Mouse (Mus musculus) CH12.LX (cell line): ENCODE measurements around the gene Guca1b. TPM values are rescaled to one million over a fixed set of nuclear protein-coding genes. Genes with fewer than 3 reads are reported as not detected.

Experiments used
- DNase-seq: peaks from one replicate; pipeline ENCODE4 v3.0.0-alpha.2; 2013; ENCODE audit errors: extremely low read depth
- H3K27ac ChIP-seq: 2 replicates; pipeline ENCODE4 v1.5.1; 2012; ENCODE audit warnings: low read depth, mild to moderate bottlenecking, control low read depth, moderate library complexity; ENCODE audit not compliant: insufficient read depth
- H3K27me3 ChIP-seq: replicated peaks from 2 replicates; pipeline ENCODE3; 2012; ENCODE audit warnings: inconsistent platforms
- H3K36me3 ChIP-seq, 2 experiments: replicated peaks in 1 of 2; 2 replicates each; pipeline versions ENCODE3 to v1.6.1; 2012; ENCODE audit warnings: inconsistent platforms in 1 of 2, low read length in 1 of 2, mild to moderate bottlenecking in 1 of 2, mixed read lengths in 1 of 2, moderate library complexity in 1 of 2; ENCODE audit not compliant: control insufficient read depth in 1 of 2, insufficient read depth in 1 of 2
- H3K4me1 ChIP-seq, 2 experiments: 2 replicates each; pipeline ENCODE4 v1.6.1; 2012; ENCODE audit warnings: inconsistent platforms in 1 of 2, moderate library complexity in 1 of 2; ENCODE audit not compliant: insufficient read depth in 2 of 2, control insufficient read depth in 1 of 2
- H3K4me2 ChIP-seq: 2 replicates; pipeline ENCODE4 v1.6.1; 2012; ENCODE audit warnings: low read depth, mild to moderate bottlenecking, control low read depth; ENCODE audit not compliant: poor library complexity, insufficient read depth, severe bottlenecking
- H3K4me3 ChIP-seq, 3 experiments: fragments of 150-350 bp in 1 of 3; sonication (generic) in 1 of 3; replicated peaks in 1 of 3; 2 replicates each; pipeline versions ENCODE3 to v1.5.1; 2011 to 2012; ENCODE audit warnings: low read depth in 2 of 3, low read length in 2 of 3, mild to moderate bottlenecking in 2 of 3, moderate library complexity in 2 of 3, control low read depth in 1 of 3, improper control_type of control experiment in 1 of 3, inconsistent platforms in 1 of 3, mixed read lengths in 1 of 3; ENCODE audit not compliant: poor library complexity in 1 of 3
- H3K79me2 ChIP-seq: replicated peaks from 2 replicates; pipeline ENCODE4 v1.6.1; 2012; ENCODE audit warnings: mild to moderate bottlenecking, moderate library complexity; ENCODE audit not compliant: control insufficient read depth, poor library complexity, insufficient read depth, severe bottlenecking; ENCODE audit errors: extremely low read depth
- H3K9ac ChIP-seq: 2 replicates; pipeline ENCODE4 v1.6.1; 2012; ENCODE audit warnings: low read depth, mild to moderate bottlenecking, control low read depth, moderate library complexity; ENCODE audit not compliant: insufficient read depth
- H3K9me3 ChIP-seq: replicated peaks from 2 replicates; pipeline ENCODE3; 2012; ENCODE audit warnings: low read length, inconsistent platforms, mixed read lengths
- CHD1 ChIP-seq: IDR thresholded peaks from 2 replicates; pipeline ENCODE4 v1.6.1; 2012; ENCODE audit warnings: low read depth, low read length, improper control_type of control experiment, inconsistent platforms
- E2F4 ChIP-seq: IDR thresholded peaks from 2 replicates; pipeline ENCODE4 v1.6.1; 2011; ENCODE audit warnings: low read depth, low read length, improper control_type of control experiment; ENCODE audit not compliant: insufficient replicate concordance
- ELF1 ChIP-seq: IDR thresholded peaks from 2 replicates; pipeline ENCODE4 v1.6.1; 2014; ENCODE audit warnings: low read depth, mild to moderate bottlenecking, inconsistent platforms, low read length, improper control_type of control experiment
- EP300 ChIP-seq: IDR thresholded peaks from 2 replicates; pipeline ENCODE4 v1.6.1; 2011; ENCODE audit warnings: low read length, improper control_type of control experiment
- ETS1 ChIP-seq: conservative IDR thresholded peaks from 2 replicates; pipeline ENCODE4 v1.6.1; 2012; ENCODE audit warnings: low read depth, mild to moderate bottlenecking, inconsistent platforms, low read length, improper control_type of control experiment, moderate library complexity
- JUN ChIP-seq: IDR thresholded peaks from 2 replicates; pipeline ENCODE4 v1.6.1; 2011; ENCODE audit warnings: low read depth, mild to moderate bottlenecking, low read length, improper control_type of control experiment, moderate library complexity; ENCODE audit not compliant: insufficient read depth
- JUND ChIP-seq: conservative IDR thresholded peaks from 2 replicates; pipeline ENCODE4 v1.6.1; 2011; ENCODE audit warnings: low read depth, low read length, improper control_type of control experiment
- MAFK ChIP-seq: IDR thresholded peaks from 2 replicates; pipeline ENCODE4 v1.6.1; 2011; ENCODE audit warnings: low read length, improper control_type of control experiment; ENCODE audit not compliant: insufficient replicate concordance
- MAX ChIP-seq: IDR thresholded peaks from 2 replicates; pipeline ENCODE4 v1.6.1; 2011; ENCODE audit warnings: low read length, improper control_type of control experiment
- MEF2A ChIP-seq: IDR thresholded peaks from 2 replicates; pipeline ENCODE4 v1.6.1; 2014; ENCODE audit warnings: low read depth, mild to moderate bottlenecking, inconsistent platforms, low read length, improper control_type of control experiment, borderline replicate concordance
- MXI1 ChIP-seq: IDR thresholded peaks from 2 replicates; pipeline ENCODE4 v1.6.1; 2011; ENCODE audit warnings: mild to moderate bottlenecking, low read depth, low read length, improper control_type of control experiment
- NRF1 ChIP-seq: IDR thresholded peaks from 2 replicates; pipeline ENCODE4 v1.6.1; 2014; ENCODE audit warnings: low read depth, mild to moderate bottlenecking, inconsistent platforms, low read length, improper control_type of control experiment, moderate library complexity
- PAX5 ChIP-seq: IDR thresholded peaks from 2 replicates; pipeline ENCODE4 v1.6.1; 2012; ENCODE audit warnings: low read length, inconsistent platforms, mixed read lengths
- POLR2A ChIP-seq: IDR thresholded peaks from 2 replicates; pipeline ENCODE4 v1.6.1; 2011; ENCODE audit warnings: low read depth, mild to moderate bottlenecking, improper control_type of control experiment, low read length
- POLR2AphosphoS2 ChIP-seq: IDR thresholded peaks from 2 replicates; pipeline ENCODE4 v1.6.1; 2011; ENCODE audit warnings: low read depth, low read length, improper control_type of control experiment
- RAD21 ChIP-seq: IDR thresholded peaks from 2 replicates; pipeline ENCODE4 v1.6.1; 2011; ENCODE audit warnings: low read depth, mild to moderate bottlenecking, low read length, improper control_type of control experiment, moderate library complexity
- TBP ChIP-seq: conservative IDR thresholded peaks from 2 replicates; pipeline ENCODE4 v1.6.1; 2011; ENCODE audit warnings: low read depth, low read length, improper control_type of control experiment
- UBTF ChIP-seq: IDR thresholded peaks from 2 replicates; pipeline ENCODE4 v1.6.1; 2012; ENCODE audit warnings: low read depth, mild to moderate bottlenecking, inconsistent platforms, low read length, improper control_type of control experiment, moderate library complexity
- USF1 ChIP-seq: IDR thresholded peaks from 2 replicates; pipeline ENCODE4 v1.6.1; 2014; ENCODE audit warnings: low read depth, mild to moderate bottlenecking, inconsistent platforms, low read length, improper control_type of control experiment
- USF2 ChIP-seq: conservative IDR thresholded peaks from 2 replicates; pipeline ENCODE4 v1.6.1; 2011; ENCODE audit warnings: low read depth, low read length, improper control_type of control experiment
- ZC3H11A ChIP-seq: IDR thresholded peaks from 2 replicates; pipeline ENCODE4 v1.6.1; 2012; ENCODE audit warnings: low read depth, mild to moderate bottlenecking, inconsistent platforms, low read length, improper control_type of control experiment
- dilution Hi-C: fragments of 300-500 bp; cut with MboI; formaldehyde crosslinking; loops from 2 replicates; pipeline ENCODE4 v1.14.3; 2020; ENCODE audit warnings: low sequenced_read_pairs; ENCODE audit not compliant: extremely low pct_unique_long_range_greater_than_20kb, extremely low pct_ligation_motif_present
- in situ Hi-C: fragments of 300-500 bp; cut with MboI; formaldehyde crosslinking; loops from 3 replicates; pipeline ENCODE4 v1.14.3; 2019; ENCODE audit warnings: low sequenced_read_pairs, low pct_ligation_motif_present, low pct_unique_long_range_greater_than_20kb, mixed read lengths
- polyA plus RNA-seq: library from polyadenylated mRNA; unstranded; fragments of >175 nt; gene quantifications from 2 replicates; pipeline ENCODE4 v1.2.1, GENCODE M21; 2012; ENCODE audit warnings: low read depth; ENCODE audit not compliant: insufficient read length
- total RNA-seq, 2 experiments: library from RNA; depleted of rRNA; stranded (reverse); fragments of 300-350 nt in 1 of 2; fragments of >200 nt in 1 of 2; gene quantifications; 2 replicates each; pipeline ENCODE4 v1.2.3; 2012 to 2014

Guca1b gene
- total and polyA plus RNA-seq, 3 experiments, result 0.59 to 1.6 (median 0.62) TPM

- Histone ChIP-seq H3K4me3 (no peak overlapping the region), H3K27ac (no peak overlapping the region), H3K79me2 (no peaks in the 10 kb centered on the region), H3K4me2 (no peak overlapping the region), H3K27me3 (peaks cover 33% of the 10 kb centered on the region), H3K9me3 (no peaks in the 10 kb centered on the region), H3K36me3 (no peaks in the 10 kb centered on the region), H3K4me1 (peaks cover 3 to 16% of the 10 kb centered on the region in 2 experiments; a peak in 3 of 4 replicates), H3K9ac (no peak overlapping the region)
- dilution Hi-C loops, result no loop called here
- in situ Hi-C loops, result loop anchor here (25.0 kb wide), 1 partner anchor 213 kb away; the partner anchor contains the start of genes Bysl, Gm20517 and Med20
- DNase-seq, result no peak
- TF ChIP-seq JUND (no peak), E2F4 (no peak), TBP (no peak), CHD1 (no peak), MEF2A (no peak), MAX (no peak)
Observed at GRCm38 (mm10) chr17:47399091-47399490, 13.9 kb downstream of the Guca1b start.

- H3K4me2 ChIP-seq, result no peak within 1 kb of the TSS
- no peak within 1 kb of the TSS for H3K4me3 ChIP-seq
- H3K9me3 ChIP-seq, result no peaks in the 10 kb centered on the region
- H3K36me3 ChIP-seq, result no peaks in the 10 kb centered on the region
- H3K27ac ChIP-seq, result no peak within 1 kb of the TSS
- no peak for DNase-seq
- no peak for TF ChIP-seq MEF2A
- no peak for TF ChIP-seq ETS1
- TF ChIP-seq ELF1, result no peak
- no peak for TF ChIP-seq E2F4
- TF ChIP-seq JUN, result no peak
- no peak for TF ChIP-seq POLR2AphosphoS2
- no peak for TF ChIP-seq MAFK
- TF ChIP-seq POLR2A, result no peak
- TF ChIP-seq NRF1, result no peak
- no peak for TF ChIP-seq ZC3H11A
- no peak for TF ChIP-seq USF1
- no peak for TF ChIP-seq MXI1
- TF ChIP-seq RAD21, result no peak
- TF ChIP-seq PAX5, result no peak
- no peak for TF ChIP-seq TBP
- TF ChIP-seq UBTF, result no peak
- TF ChIP-seq USF2, result no peak
- TF ChIP-seq EP300, result no peak
- TF ChIP-seq JUND, result no peak
- no peaks in the 10 kb centered on the region for H3K79me2 ChIP-seq
- H3K4me1 ChIP-seq, result peaks cover 0 to 6% of the 10 kb centered on the region in 2 experiments; a peak in 2 of 4 replicates
- H3K9ac ChIP-seq, result no peak within 1 kb of the TSS
- H3K27me3 ChIP-seq, result peaks cover 42% of the 10 kb centered on the region
- in situ Hi-C loops, result no loop called here
- dilution Hi-C loops, result no loop called here
Observed at GRCm38 (mm10) chr17:47400451-47400850, 15.3 kb downstream of the Guca1b start, which contains the start of gene Guca1a. Gene Guca1a (minus strand): TSS chr17:47400584.
